ENCODE assay signal across 8 mouse cellular contexts in the genomic region with DNA sequence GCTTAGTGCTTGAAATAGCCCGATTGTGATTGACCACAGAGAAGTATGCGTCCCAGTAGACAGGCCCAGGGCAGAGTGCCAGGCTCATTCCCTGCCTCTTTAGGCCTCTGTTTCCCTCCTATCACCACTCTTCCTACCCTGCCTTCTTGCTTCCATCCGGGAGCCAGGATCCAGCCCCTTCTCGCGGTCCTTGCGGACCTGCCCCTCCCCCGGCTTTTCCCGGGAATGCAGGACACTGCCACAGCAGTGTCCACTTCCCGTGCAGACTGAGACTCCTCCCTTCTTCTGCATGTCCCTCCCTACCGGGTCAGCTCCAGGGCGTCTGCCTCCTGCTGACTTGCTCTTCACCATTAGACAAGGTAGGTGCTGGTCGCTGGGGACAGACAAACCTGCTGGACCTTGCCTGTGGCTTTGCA. TPM values are rescaled to one million over a fixed set of nuclear protein-coding genes. Genes with fewer than 3 reads are reported as not detected.
A peak's percentile ranks its signal among the peaks of the same experiment; 100 is the strongest.
DNase-seq lines count a peak whose midpoint lies in the region; ATAC-seq and TF ChIP-seq lines count a peak whose summit lies in the region.

No protein-coding gene starts in this region.

- ATAC-seq in Patski: peak; percentile 40
- ATAC-seq in embryonic facial prominence, embryonic 11.5 days (replicated peaks; ENCODE audit: insufficient number of reproducible peaks, low FRiP score, low TSS enrichment, low read depth): no peak
- ATAC-seq in limb, embryonic 13.5 days (ENCODE audit: low FRiP score, low read depth): no peak
- 0 out of 2 replicates have a peak, but pooled peaks have one; percentile 27 for ATAC-seq in neural tube, embryonic 13.5 days (ENCODE audit: low read depth)

- no peak overlapping the region for H3K4me3 ChIP-seq in embryonic facial prominence, embryonic 11.5 days (ENCODE audit: low read depth, low read length)
- no peak overlapping the region for H3K4me3 ChIP-seq in limb, embryonic 13.5 days
- no peak overlapping the region for H3K4me3 ChIP-seq in neural tube, embryonic 13.5 days
- H3K4me3 ChIP-seq in cerebellum, adult 2 months (replicated peaks; ENCODE audit: insufficient read depth, low read depth, low read length): no peak overlapping the region

- CTCF ChIA-PET in Patski (lab: Charles Lee): interaction anchor here (1.0 to 1.1 kb wide), 2 partner anchors 12 to 18 kb away, joined by 3 read pairs; no protein-coding TSS in a partner anchor

- H3K9me3 ChIP-seq in embryonic facial prominence, embryonic 11.5 days (replicated peaks; ENCODE audit: control insufficient read depth, low read length): no peaks in the 10 kb centered on the region
- H3K9me3 ChIP-seq in limb, embryonic 13.5 days: no peaks in the 10 kb centered on the region
- H3K9me3 ChIP-seq in neural tube, embryonic 13.5 days: no peaks in the 10 kb centered on the region

- no peak overlapping the region for H3K27ac ChIP-seq in embryonic facial prominence, embryonic 11.5 days (replicated peaks; ENCODE audit: low read depth, low read length)
- H3K27ac ChIP-seq in limb, embryonic 13.5 days: no peak overlapping the region
- no peak overlapping the region for H3K27ac ChIP-seq in neural tube, embryonic 13.5 days (replicated peaks)
- H3K27ac ChIP-seq in cerebellum, adult 2 months (ENCODE audit: insufficient read depth, low read length): no peak overlapping the region

- WGBS in embryonic facial prominence, embryonic 11.5 days: 16% methylated on average over 12 of the region's 12 CpGs
- WGBS in limb, embryonic 13.5 days: 20% methylated on average over 12 of the region's 12 CpGs
- WGBS in neural tube, embryonic 13.5 days: 20% methylated on average over 12 of the region's 12 CpGs
- 24% methylated on average over 12 of the region's 12 CpGs for WGBS in cerebellum, adult 2 months

- TF ChIP-seq POLR2A in cerebellum, adult 2 months (IDR thresholded peaks at IDR 0.05; ENCODE audit: borderline replicate concordance, insufficient read depth, low read length): no peak

- no peaks in the 10 kb centered on the region for H3K36me3 ChIP-seq in embryonic facial prominence, embryonic 11.5 days (replicated peaks; ENCODE audit: control insufficient read depth, insufficient read depth, low read depth, low read length)
- no peaks in the 10 kb centered on the region for H3K36me3 ChIP-seq in limb, embryonic 13.5 days
- H3K36me3 ChIP-seq in neural tube, embryonic 13.5 days: no peaks in the 10 kb centered on the region

- TF ChIP-seq CTCF in Patski (IDR thresholded peaks at IDR 0.05): no peak
- no peak for TF ChIP-seq CTCF in cerebellum, adult 2 months (IDR thresholded peaks at IDR 0.05; ENCODE audit: borderline replicate concordance, insufficient read depth, low read depth, low read length)

- POLR2A ChIA-PET in Patski (lab: Charles Lee): interaction anchor here (0.6 to 1.0 kb wide), 2 partner anchors 17 to 25 kb away, joined by 3 to 4 read pairs; no protein-coding TSS in a partner anchor

- DNase-seq in Patski (ENCODE audit: low read depth, low spot score): no peak
- DNase-seq in embryonic facial prominence, embryonic 11.5 days (ENCODE audit: low spot score): no peak
- DNase-seq in heart, postnatal 36 days: peak; percentile 42 to 51
- DNase-seq in right cerebral cortex, adult 2 months (ENCODE audit: low spot score in 2 of 2): no peak
- DNase-seq in B cell, adult 2 months: no peak
- DNase-seq in cerebellum, adult 2 months: no peak

- H3K27me3 ChIP-seq in Patski: no peaks in the 10 kb centered on the region
- no peaks in the 10 kb centered on the region for H3K27me3 ChIP-seq in embryonic facial prominence, embryonic 11.5 days (ENCODE audit: control insufficient read depth, insufficient read depth, low read length)
- H3K27me3 ChIP-seq in limb, embryonic 13.5 days: no peaks in the 10 kb centered on the region
- H3K27me3 ChIP-seq in neural tube, embryonic 13.5 days: no peaks in the 10 kb centered on the region
- no peaks in the 10 kb centered on the region for H3K27me3 ChIP-seq in cerebellum, adult 2 months (ENCODE audit: control insufficient read depth, insufficient read depth, low read length)

- intact Hi-C loops in heart, postnatal 36 days (cut with DNase I): loop anchor here (5.0 kb wide), 1 partner anchor 36 kb away; a partner anchor contains a TSS

- H3K4me1 ChIP-seq in embryonic facial prominence, embryonic 11.5 days (ENCODE audit: control insufficient read depth, insufficient read depth, low read length): no peaks in the 10 kb centered on the region
- peaks cover 32% of the 10 kb centered on the region for H3K4me1 ChIP-seq in limb, embryonic 13.5 days
- peaks cover 5% of the 10 kb centered on the region for H3K4me1 ChIP-seq in neural tube, embryonic 13.5 days (replicated peaks)
- peaks cover 3% of the 10 kb centered on the region; the same call in 1 of the 2 replicates for H3K4me1 ChIP-seq in cerebellum, adult 2 months (ENCODE audit: control insufficient read depth, insufficient read depth, low read length)

- peak overlapping the region; percentile 32; the same call in 1 of the 2 replicates for H3K9ac ChIP-seq in embryonic facial prominence, embryonic 11.5 days (replicated peaks; ENCODE audit: low read length)
- H3K9ac ChIP-seq in limb, embryonic 13.5 days: peak overlapping the region; percentile 19; the same call in 1 of the 2 replicates
- H3K9ac ChIP-seq in neural tube, embryonic 13.5 days: no peak overlapping the region

- in situ Hi-C loops in Patski (cut with MboI; ENCODE audit: low pct_unique_long_range_greater_than_20kb): no loop called here

- H3K4me2 ChIP-seq in embryonic facial prominence, embryonic 11.5 days (ENCODE audit: low read depth, low read length): no peak overlapping the region
- peak overlapping the region; percentile 38 for H3K4me2 ChIP-seq in limb, embryonic 13.5 days (replicated peaks)
- 0 out of 2 replicates have a peak overlapping the region, but pooled peaks have one; percentile 11 for H3K4me2 ChIP-seq in neural tube, embryonic 13.5 days

RNA-seq across cellular contexts. Expression of a gene that starts 3.4 kb away (rescaled TPM):
- polyA plus RNA-seq in Patski (2021): 0.51 TPM
- polyA plus RNA-seq in embryonic facial prominence, embryonic 11.5 days (2014; fragmentation: Nextera tagmentation; extraction: Ambion mirVana): 1.2 and 1.4 TPM in 2 replicates
- 10 to 100 TPM; 36.4 to 38.8 TPM for total RNA-seq in heart, postnatal 36 days (2021)
- 1.8 and 2.2 TPM in 2 replicates for polyA plus RNA-seq in limb, embryonic 13.5 days (2015; fragmentation: Nextera tagmentation; extraction: Ambion mirVana)
- 3.1 and 4.0 TPM in 2 replicates for polyA plus RNA-seq in neural tube, embryonic 13.5 days (2015; fragmentation: Nextera tagmentation; extraction: Ambion mirVana)
- polyA plus RNA-seq in cerebellum, adult 2 months (2012; rRNA removed): 17.1 and 19.4 TPM in 2 replicates

RNA-seq across cellular contexts. Expression of a gene that starts 33.0 kb away (rescaled TPM):
- 407 TPM for polyA plus RNA-seq in Patski (2021)
- polyA plus RNA-seq in embryonic facial prominence, embryonic 11.5 days (2014; fragmentation: Nextera tagmentation; extraction: Ambion mirVana): 820 and 828 TPM in 2 replicates
- 100 to 1,000 TPM; 148 to 149 TPM for total RNA-seq in heart, postnatal 36 days (2021)
- polyA plus RNA-seq in limb, embryonic 13.5 days (2015; fragmentation: Nextera tagmentation; extraction: Ambion mirVana): 545 and 552 TPM in 2 replicates
- polyA plus RNA-seq in neural tube, embryonic 13.5 days (2015; fragmentation: Nextera tagmentation; extraction: Ambion mirVana): 542 and 545 TPM in 2 replicates
- 220 and 228 TPM in 2 replicates for polyA plus RNA-seq in cerebellum, adult 2 months (2012; rRNA removed)

RNA-seq across cellular contexts. Expression of a gene that starts 33.1 kb away (rescaled TPM):
- polyA plus RNA-seq in Patski (2021): 13.3 TPM
- 11.4 and 14.6 TPM in 2 replicates for polyA plus RNA-seq in embryonic facial prominence, embryonic 11.5 days (2014; fragmentation: Nextera tagmentation; extraction: Ambion mirVana)
- total RNA-seq in heart, postnatal 36 days (2021): 10 to 100 TPM; 15.3 to 20.4 TPM
- 11.4 and 11.9 TPM in 2 replicates for polyA plus RNA-seq in limb, embryonic 13.5 days (2015; fragmentation: Nextera tagmentation; extraction: Ambion mirVana)
- polyA plus RNA-seq in neural tube, embryonic 13.5 days (2015; fragmentation: Nextera tagmentation; extraction: Ambion mirVana): 10.8 and 11.0 TPM in 2 replicates
- polyA plus RNA-seq in cerebellum, adult 2 months (2012; rRNA removed): 15.2 and 15.9 TPM in 2 replicates

RNA-seq across cellular contexts. Expression of a gene that starts 37.7 kb away (rescaled TPM):
- polyA plus RNA-seq in Patski (2021): 61.0 TPM
- 40.6 and 41.9 TPM in 2 replicates for polyA plus RNA-seq in embryonic facial prominence, embryonic 11.5 days (2014; fragmentation: Nextera tagmentation; extraction: Ambion mirVana)
- 100 to 1,000 TPM; 108 to 117 TPM for total RNA-seq in heart, postnatal 36 days (2021)
- polyA plus RNA-seq in limb, embryonic 13.5 days (2015; fragmentation: Nextera tagmentation; extraction: Ambion mirVana): 28.7 and 32.0 TPM in 2 replicates
- polyA plus RNA-seq in neural tube, embryonic 13.5 days (2015; fragmentation: Nextera tagmentation; extraction: Ambion mirVana): 58.2 and 61.3 TPM in 2 replicates
- polyA plus RNA-seq in cerebellum, adult 2 months (2012; rRNA removed): 70.2 and 75.3 TPM in 2 replicates

Comparison
In these comparisons a context has a peak if more than half of its experiments do, and no peak if none do; other contexts are left out.
1. ATAC-seq: peak in Patski (single experiment) and neural tube, embryonic 13.5 days (single experiment); none in embryonic facial prominence, embryonic 11.5 days (single experiment) and limb, embryonic 13.5 days (single experiment).
2. DNase-seq: peak in heart, postnatal 36 days (2 of 2); none in Patski (single experiment), embryonic facial prominence, embryonic 11.5 days (single experiment), right cerebral cortex, adult 2 months (0 of 2), B cell, adult 2 months (0 of 2) and cerebellum, adult 2 months (0 of 2).